In genomic region chr19:24013241-24013640, GRCm38 (mm10) we compare ENCODE assay signal across 24 mouse cellular contexts. TPM values are rescaled to one million over a fixed set of nuclear protein-coding genes. Genes with fewer than 3 reads are reported as not detected.
A peak's percentile ranks its signal among the peaks of the same experiment; 100 is the strongest.
DNase-seq lines count a peak whose midpoint lies in the region; ATAC-seq and TF ChIP-seq lines count a peak whose summit lies in the region.
"Had no signal": no experiment of that assay in that cellular context is flagged by ENCODE, and none has a peak within 500 bp of the region (broad histone marks: within the 10 kb centered on the region; RNA-seq: fewer than 3 reads in every experiment).

No protein-coding gene starts in this region.

- no peak overlapping the region for H3K9ac ChIP-seq in heart, embryonic 13.5 days
- no peak overlapping the region for H3K9ac ChIP-seq in kidney, embryonic 16.5 days (replicated peaks; ENCODE audit: low read length)
- H3K9ac ChIP-seq: embryonic facial prominence, embryonic 13.5 days; embryonic facial prominence, embryonic 15.5 days; forebrain, embryonic 12.5 days had no signal

- H3K4me1 ChIP-seq in heart, embryonic 13.5 days, result peaks cover 40% of the 10 kb centered on the region
- H3K4me1 ChIP-seq in kidney, adult 2 months (ENCODE audit: control insufficient read depth, insufficient read depth, low read length), result peaks cover 13% of the 10 kb centered on the region
- H3K4me1 ChIP-seq in kidney, embryonic 16.5 days (ENCODE audit: insufficient read depth, low read length), result peaks cover 17% of the 10 kb centered on the region

- no peaks in the 10 kb centered on the region for H3K27me3 ChIP-seq in heart, embryonic 13.5 days (replicated peaks)
- H3K27me3 ChIP-seq in kidney, adult 2 months (replicated peaks; ENCODE audit: control insufficient read depth, insufficient read depth, low read length), result no peaks in the 10 kb centered on the region
- H3K27me3 ChIP-seq in kidney, embryonic 16.5 days (ENCODE audit: insufficient read depth, low read length), result no peaks in the 10 kb centered on the region
- H3K27me3 ChIP-seq: embryonic facial prominence, embryonic 13.5 days; embryonic facial prominence, embryonic 15.5 days; forebrain, embryonic 12.5 days had no signal

- TF ChIP-seq POLR2A in kidney, adult 2 months (IDR thresholded peaks at IDR 0.05; ENCODE audit: low read depth, low read length), result no peak

- WGBS in heart, embryonic 13.5 days, result 83% methylated on average over 3 of the region's 3 CpGs
- 42% methylated on average over 3 of the region's 3 CpGs for WGBS in kidney, adult 2 months
- 55% methylated on average over 3 of the region's 3 CpGs for WGBS in kidney, embryonic 16.5 days

- H3K4me2 ChIP-seq in heart, embryonic 13.5 days, result no peak overlapping the region
- H3K4me2 ChIP-seq in kidney, embryonic 16.5 days (replicated peaks; ENCODE audit: low read depth, low read length), result no peak overlapping the region
- H3K4me2 ChIP-seq: embryonic facial prominence, embryonic 13.5 days; embryonic facial prominence, embryonic 15.5 days; forebrain, embryonic 12.5 days had no signal

- intact Hi-C loops in heart, postnatal 25 days (cut with DNase I), result no loop called here

- ATAC-seq in heart, embryonic 13.5 days (ENCODE audit: extremely low read depth, insufficient number of reproducible peaks, low FRiP score, low TSS enrichment), result no peak
- ATAC-seq in kidney, embryonic 16.5 days (ENCODE audit: low FRiP score, low TSS enrichment), result no peak
- ATAC-seq: forebrain, embryonic 14.5 days had no signal

- TF ChIP-seq CTCF in kidney, adult 2 months (conservative IDR thresholded peaks at IDR 0.05; ENCODE audit: insufficient read depth, insufficient read length, low read depth, low read length), result no peak

- H3K36me3 ChIP-seq in heart, embryonic 13.5 days, result peaks cover 11% of the 10 kb centered on the region
- H3K36me3 ChIP-seq in kidney, adult 2 months (ENCODE audit: control insufficient read depth, insufficient read depth, low read length), result no peaks in the 10 kb centered on the region
- H3K36me3 ChIP-seq in kidney, embryonic 16.5 days (ENCODE audit: insufficient read depth, low read length), result no peaks in the 10 kb centered on the region
- H3K36me3 ChIP-seq: embryonic facial prominence, embryonic 13.5 days; embryonic facial prominence, embryonic 15.5 days; forebrain, embryonic 10.5 days; forebrain, embryonic 12.5 days had no signal

- DNase-seq in heart, postnatal 25 days (ENCODE audit: low spot score), result no peak
- DNase-seq in kidney, adult 2 months, result peak; percentile 17
- DNase-seq in kidney, postnatal 36 days, result no peak
- no peak for DNase-seq in kidney, adult 9 months
- DNase-seq: adrenal gland, adult 2 months; adrenal gland, postnatal 10 days; adrenal gland, postnatal 25 days; cerebellum, adult 11 months; cerebellum, adult 18-20 months; cerebellum, adult 8-10 months; cerebellum, adult 9-11 months; cerebellum, postnatal 14 days; cerebellum, postnatal 36 days; embryo, embryonic 11 days had no signal

- no peak overlapping the region for H3K4me3 ChIP-seq in heart, embryonic 13.5 days
- H3K4me3 ChIP-seq in kidney, adult 2 months (ENCODE audit: insufficient read depth, low read depth, low read length), result no peak overlapping the region
- H3K4me3 ChIP-seq in kidney, embryonic 16.5 days (ENCODE audit: low read length), result no peak overlapping the region
- H3K4me3 ChIP-seq: embryonic facial prominence, embryonic 13.5 days; embryonic facial prominence, embryonic 15.5 days; erythroblast, embryonic 14.5 days; forebrain, embryonic 10.5 days; forebrain, embryonic 12.5 days had no signal

- 0 out of 2 replicates have a peak overlapping the region, but pooled peaks have one; percentile 66 for H3K27ac ChIP-seq in heart, embryonic 13.5 days (replicated peaks)
- no peak overlapping the region for H3K27ac ChIP-seq in kidney, adult 2 months (ENCODE audit: insufficient read depth, low read depth, low read length)
- peak overlapping the region; percentile 36; the same call in 1 of the 2 replicates for H3K27ac ChIP-seq in kidney, embryonic 16.5 days (ENCODE audit: low read length)
- H3K27ac ChIP-seq: embryonic facial prominence, embryonic 13.5 days; embryonic facial prominence, embryonic 15.5 days; forebrain, embryonic 10.5 days; forebrain, embryonic 12.5 days had no signal

- peaks cover 4% of the 10 kb centered on the region; the same call in 1 of the 2 replicates for H3K9me3 ChIP-seq in heart, embryonic 13.5 days
- H3K9me3 ChIP-seq in kidney, embryonic 16.5 days (ENCODE audit: low read length), result peaks cover 8% of the 10 kb centered on the region
- H3K9me3 ChIP-seq: embryonic facial prominence, embryonic 13.5 days; embryonic facial prominence, embryonic 15.5 days had no signal

RNA-seq across cellular contexts. Expression of gene Fam189a2, which starts 17.6 kb away (rescaled TPM):
- polyA plus RNA-seq in heart, embryonic 13.5 days (2015; fragmentation: Nextera tagmentation; extraction: Ambion mirVana), result 4.1 and 5.4 TPM in 2 replicates
- 10 to 100 TPM; 49.6 to 53.1 TPM for total RNA-seq in heart, postnatal 25 days (2021)
- polyA plus RNA-seq in kidney, adult 2 months (2012; rRNA removed), result 7.7 and 9.0 TPM in 2 replicates
- 1.4 and 1.7 TPM in 2 replicates for polyA plus RNA-seq in kidney, embryonic 16.5 days (2015; fragmentation: Nextera tagmentation; extraction: Ambion mirVana)
- total RNA-seq: common myeloid progenitor, adult 5-6 weeks; MEL had no signal
- polyA plus RNA-seq: erythroblast, embryonic 14.5 days had no signal
